Mouse (Mus musculus) midbrain, embryonic 15.5 days (tissue): Measurements from ENCODE around the gene Ceacam11. TPM values are rescaled to one million over a fixed set of nuclear protein-coding genes. Genes with fewer than 3 reads are reported as not detected.
"Not testable (repeated sequence)": the region's sequence is repeated elsewhere in the genome, so short reads cannot be mapped to it uniquely, and the experiment has no call there.

Experiments
- ATAC-seq: fragments of 200-750 bp; cut with Nextera tagmentation; replicated peaks from 2 replicates; pipeline ENCODE4 v1.8.0; 2017; ENCODE audit warnings: moderate TSS enrichment
- H3K27ac ChIP-seq: fragments of 300-500 bp; sonication (generic); 2 replicates; pipeline ENCODE4 v1.5.1; 2015; ENCODE audit warnings: mild to moderate bottlenecking, inconsistent platforms
- H3K27me3 ChIP-seq: fragments of 300-500 bp; sonication (generic); replicated peaks from 2 replicates; pipeline ENCODE4 v1.6.1; 2015; ENCODE audit warnings: inconsistent platforms
- H3K36me3 ChIP-seq: fragments of 300-500 bp; sonication (generic); replicated peaks from 2 replicates; pipeline ENCODE4 v1.6.1; 2015; ENCODE audit warnings: inconsistent platforms
- H3K4me1 ChIP-seq: fragments of 300-500 bp; sonication (generic); 2 replicates; pipeline ENCODE4 v1.6.1; 2015; ENCODE audit warnings: inconsistent platforms
- H3K4me2 ChIP-seq: fragments of 300-500 bp; sonication (generic); 2 replicates; pipeline ENCODE4 v1.6.1; 2015; ENCODE audit warnings: inconsistent platforms, mild to moderate bottlenecking, moderate library complexity
- H3K4me3 ChIP-seq: fragments of 300-500 bp; sonication (generic); 2 replicates; pipeline ENCODE4 v1.5.1; 2015; ENCODE audit warnings: mild to moderate bottlenecking, inconsistent platforms
- H3K9ac ChIP-seq: fragments of 300-500 bp; sonication (generic); 2 replicates; pipeline ENCODE4 v1.6.1; 2015; ENCODE audit warnings: mild to moderate bottlenecking, inconsistent platforms
- H3K9me3 ChIP-seq: fragments of 300-500 bp; sonication (generic); 2 replicates; pipeline ENCODE4 v1.6.1; 2016; ENCODE audit warnings: inconsistent platforms
- WGBS: fragments of 180-500 bp; shearing (Covaris S2); methylation state at CpG from one replicate; pipeline ENCODE4 v1.1.7; 2015; ENCODE audit warnings: mixed read lengths; 5-methylcytosine and 5-hydroxymethylcytosine counted together
- microRNA-seq: library from miRNA; unstranded; fragments of <30 nt; microRNA quantifications from one replicate; pipeline ENCODE4, GENCODE M21; 2016
- polyA plus RNA-seq: library from polyadenylated mRNA; unstranded; fragments of >200 nt; fragmentation: Nextera tagmentation; extraction: Ambion mirVana; gene quantifications from 2 replicates; pipeline ENCODE4 v1.2.1, GENCODE M21; 2015

The Ceacam11 gene
- not detected in 2 replicates for polyA plus RNA-seq

DNA sequence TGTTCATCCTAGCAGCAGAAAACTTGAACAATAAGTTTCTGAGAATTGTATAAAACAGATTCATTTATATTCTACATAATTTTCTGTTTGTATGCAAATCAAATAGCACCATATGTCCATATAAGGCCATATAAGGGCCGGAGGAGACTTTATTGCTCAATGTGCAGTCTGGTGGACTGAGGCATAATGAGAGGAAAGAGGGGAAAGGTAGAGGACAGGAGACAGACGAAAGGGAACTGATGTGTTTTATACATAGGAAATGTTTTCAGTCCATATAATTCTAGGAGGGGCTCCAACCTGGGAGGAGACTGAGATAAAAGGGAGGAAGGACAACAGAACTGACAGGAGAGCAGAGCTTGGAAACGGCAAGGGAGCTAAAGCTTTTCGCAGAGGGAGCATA is at the start of gene Ceacam11:
Gene Ceacam11 (plus strand): TSS at position 301 of the 400 bp plus-strand sequence.
- Histone ChIP-seq H3K36me3 (no peaks in the 10 kb centered on the region), H3K4me3 (no peak within 1 kb of the TSS), H3K27me3 (no peaks in the 10 kb centered on the region), H3K9ac (no peak within 1 kb of the TSS), H3K4me2 (no peak within 1 kb of the TSS), H3K27ac (no peak within 1 kb of the TSS), H3K4me1 (no peaks in the 10 kb centered on the region), H3K9me3 (peaks cover 52% of the 10 kb centered on the region)
- WGBS, result 76% methylated on average over 4 of the region's 4 CpGs
- no peak for ATAC-seq

DNA sequence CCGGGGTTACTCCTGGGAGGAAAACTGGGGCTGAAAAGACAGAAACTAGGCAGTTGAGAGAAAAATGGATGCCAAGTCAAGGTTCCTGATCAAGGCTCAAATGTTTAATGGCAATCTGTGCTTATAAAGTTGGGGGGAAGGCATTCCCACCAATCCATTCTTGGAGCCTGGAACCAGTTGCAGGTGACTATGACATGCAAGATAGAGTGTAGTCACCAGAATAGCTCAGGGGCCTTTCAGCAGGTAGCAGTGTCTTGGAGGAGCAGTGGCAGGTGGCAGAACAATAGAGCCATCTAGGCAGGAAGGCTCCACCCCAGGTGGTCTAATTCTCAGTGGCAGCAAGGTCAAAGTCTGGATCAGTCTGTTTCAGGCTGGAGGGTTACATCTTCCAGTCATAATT is 29.2 kb downstream of the Ceacam11 start:
- ATAC-seq, H3K27me3 ChIP-seq, H3K36me3 ChIP-seq, H3K4me3 ChIP-seq, H3K27ac ChIP-seq, H3K9ac ChIP-seq, H3K4me2 ChIP-seq, H3K4me1 ChIP-seq: not testable (repeated sequence)
- peaks cover 29% of the 10 kb centered on the region for H3K9me3 ChIP-seq
- WGBS, result 95% methylated on average over 1 of the region's 1 CpGs

DNA sequence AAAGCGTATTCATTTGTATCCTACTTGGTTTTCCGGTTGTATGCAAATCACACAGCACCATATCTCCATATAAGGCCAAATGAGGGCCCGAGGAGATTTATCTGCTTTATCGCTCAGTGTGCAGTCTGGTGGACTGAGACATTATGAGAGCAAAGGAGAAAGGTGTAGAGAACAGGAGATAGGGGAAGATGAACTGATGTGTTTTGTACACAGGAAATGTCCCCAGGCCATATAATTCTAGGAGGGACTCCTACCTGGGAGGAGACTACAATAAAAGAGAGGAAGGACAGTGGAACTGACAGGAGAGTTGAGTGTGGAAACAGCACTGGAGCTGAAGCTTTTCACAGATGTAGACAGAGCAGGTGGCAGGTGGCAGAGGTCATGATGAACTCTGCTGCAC is 37.7 kb downstream of the Ceacam11 start, which contains the start of gene Ceacam13:
Gene Ceacam13 (plus strand): TSS at position 301 of the 400 bp plus-strand sequence.
- Histone ChIP-seq H3K27ac (no peak within 1 kb of the TSS), H3K36me3 (no peaks in the 10 kb centered on the region), H3K9me3 (peaks cover 27% of the 10 kb centered on the region), H3K4me3 (no peak within 1 kb of the TSS), H3K4me2 (no peak within 1 kb of the TSS), H3K9ac (no peak within 1 kb of the TSS), H3K4me1 (no peaks in the 10 kb centered on the region), H3K27me3 (no peaks in the 10 kb centered on the region)
- ATAC-seq, result no peak
- 85% methylated on average over 4 of the region's 4 CpGs for WGBS

Small RNA genes lying within 50 kb of the gene (microRNA-seq; reads per million reads assigned to microRNA genes)
- not detected for gene Gm22414

Other genes with a start within 250 kb of the Ceacam11 start
- not detected in 2 replicates for gene Ceacam14, start 159.5 kb upstream of the Ceacam11 start, polyA plus RNA-seq
- not detected in 2 replicates for gene Gm5155, start 100.4 kb upstream of the Ceacam11 start, polyA plus RNA-seq
- gene Ceacam13, start 37.8 kb downstream of the Ceacam11 start, polyA plus RNA-seq, result not detected in 2 replicates
- gene Ceacam12, start 93.8 kb downstream of the Ceacam11 start, polyA plus RNA-seq, result not detected in 2 replicates
- gene Igfl3, start 204.4 kb downstream of the Ceacam11 start, polyA plus RNA-seq, result not detected in 2 replicates